Mouse (Mus musculus) ES-Bruce4 (cell line): ENCODE data around the gene Hoxb6.

Experiments used
- EP300 ChIP-seq: IDR thresholded peaks from 2 replicates; pipeline ENCODE4 v1.6.1; 2011; ENCODE audit warnings: low read depth, low read length; ENCODE audit not compliant: insufficient read depth
- POLR2A ChIP-seq: IDR thresholded peaks from one replicate; pipeline ENCODE4 v1.8.1; 2011; ENCODE audit warnings: low read length; ENCODE audit not compliant: insufficient read depth

DNA sequence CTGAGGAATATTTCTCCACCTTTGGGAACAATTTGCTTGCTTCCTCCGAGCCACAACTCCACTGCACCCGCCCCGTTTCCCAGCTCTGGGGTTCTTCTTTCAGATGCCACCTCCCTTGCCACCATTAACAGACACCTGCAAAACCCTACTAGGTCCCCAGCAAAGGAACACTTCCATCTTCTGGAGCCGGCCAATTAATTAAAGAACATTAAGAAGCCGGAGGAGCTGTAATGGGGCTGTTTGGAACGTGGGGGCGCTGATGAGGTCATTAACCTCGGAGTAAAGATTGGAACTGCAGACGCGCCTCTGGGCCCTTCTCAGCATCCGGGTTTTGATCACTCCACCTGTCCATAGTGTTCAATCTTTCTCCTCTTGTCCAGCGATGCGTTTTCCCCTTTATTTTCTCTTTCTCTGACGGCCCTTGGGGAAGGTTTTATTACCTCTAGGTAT, 36.3 kb upstream of the Hoxb6 start:
- TF ChIP-seq POLR2A: no peak
- TF ChIP-seq EP300: no peak
